Mouse (Mus musculus) forebrain, embryonic 13.5 days (tissue): ENCODE data around the gene Pdzk1. TPM values are rescaled to one million over a fixed set of nuclear protein-coding genes. Genes with fewer than 3 reads are reported as not detected.

ENCODE experiments used
- ATAC-seq: fragments of 200-750 bp; cut with Nextera tagmentation; 2 replicates; pipeline ENCODE4 v1.8.0; 2017
- H3K27ac ChIP-seq: fragments of 300-500 bp; sonication (generic); 2 replicates; pipeline ENCODE4 v1.5.1; 2015; ENCODE audit warnings: inconsistent platforms, mild to moderate bottlenecking, moderate library complexity
- H3K27me3 ChIP-seq: fragments of 300-500 bp; sonication (generic); 2 replicates; pipeline ENCODE4 v1.6.1; 2015; ENCODE audit warnings: mild to moderate bottlenecking, inconsistent platforms
- H3K36me3 ChIP-seq: fragments of 300-500 bp; sonication (generic); 2 replicates; pipeline ENCODE4 v1.6.1; 2015; ENCODE audit warnings: mild to moderate bottlenecking, inconsistent platforms; ENCODE audit not compliant: poor library complexity, severe bottlenecking
- H3K4me1 ChIP-seq: fragments of 300-500 bp; sonication (generic); 2 replicates; pipeline ENCODE4 v1.6.1; 2015; ENCODE audit warnings: inconsistent platforms
- H3K4me2 ChIP-seq: fragments of 300-500 bp; sonication (generic); 2 replicates; pipeline ENCODE4 v1.6.1; 2015; ENCODE audit warnings: inconsistent platforms, mild to moderate bottlenecking, moderate library complexity
- H3K4me3 ChIP-seq: fragments of 300-500 bp; sonication (generic); 2 replicates; pipeline ENCODE4 v1.5.1; 2015; ENCODE audit warnings: mild to moderate bottlenecking, inconsistent platforms
- H3K9ac ChIP-seq: fragments of 300-500 bp; sonication (generic); 2 replicates; pipeline ENCODE4 v1.6.1; 2015; ENCODE audit warnings: mild to moderate bottlenecking, inconsistent platforms
- H3K9me3 ChIP-seq: fragments of 300-500 bp; sonication (generic); replicated peaks from 2 replicates; pipeline ENCODE4 v1.6.1; 2016; ENCODE audit warnings: inconsistent platforms
- WGBS: fragments of 180-500 bp; shearing (Covaris S2); methylation state at CpG from one replicate; pipeline ENCODE4 v1.1.7; 2015; 5-methylcytosine and 5-hydroxymethylcytosine counted together
- polyA plus RNA-seq: library from polyadenylated mRNA; unstranded; fragments of >200 nt; fragmentation: Nextera tagmentation; extraction: Ambion mirVana; gene quantifications from 2 replicates; pipeline ENCODE4 v1.2.1, GENCODE M21; 2015

Gene Pdzk1
- polyA plus RNA-seq, 1 experiment from 2014 or later, result not detected

GRCm38 (mm10) chr3:96845191-96845590, 16.1 kb downstream of the Pdzk1 start:
- Histone ChIP-seq H3K27me3 (no peaks in the 10 kb centered on the region), H3K36me3 (no peaks in the 10 kb centered on the region), H3K4me1 (no peaks in the 10 kb centered on the region), H3K9me3 (no peaks in the 10 kb centered on the region), H3K9ac (no peak overlapping the region), H3K4me3 (no peak overlapping the region), H3K4me2 (no peak overlapping the region), H3K27ac (no peak overlapping the region)
- 91% methylated on average over 6 of the region's 6 CpGs for WGBS
- no peak for ATAC-seq

- Histone ChIP-seq H3K27me3 (no peaks in the 10 kb centered on the region), H3K27ac (no peak overlapping the region), H3K36me3 (no peaks in the 10 kb centered on the region), H3K9me3 (no peaks in the 10 kb centered on the region), H3K9ac (no peak overlapping the region), H3K4me2 (no peak overlapping the region), H3K4me1 (no peaks in the 10 kb centered on the region), H3K4me3 (no peak overlapping the region)
- WGBS, result 93% methylated on average over 9 of the region's 9 CpGs
- no peak for ATAC-seq
These were observed 16.7 kb downstream of the Pdzk1 start for GRCm38 (mm10) chr3:96845806-96846205.

- Histone ChIP-seq H3K27me3 (no peaks in the 10 kb centered on the region), H3K4me2 (no peak overlapping the region), H3K9ac (no peak overlapping the region), H3K9me3 (no peaks in the 10 kb centered on the region), H3K27ac (no peak overlapping the region), H3K4me1 (no peaks in the 10 kb centered on the region), H3K4me3 (no peak overlapping the region), H3K36me3 (no peaks in the 10 kb centered on the region)
- WGBS, result 89% methylated on average over 12 of the region's 12 CpGs
- no peak for ATAC-seq
These were observed 17.9 kb downstream of the Pdzk1 start for GRCm38 (mm10) chr3:96846985-96847384.

GRCm38 (mm10) chr3:96847661-96848060, 18.6 kb downstream of the Pdzk1 start:
- Histone ChIP-seq H3K9me3 (no peaks in the 10 kb centered on the region), H3K27ac (no peak overlapping the region), H3K4me1 (no peaks in the 10 kb centered on the region), H3K4me3 (no peak overlapping the region), H3K36me3 (no peaks in the 10 kb centered on the region), H3K4me2 (no peak overlapping the region), H3K27me3 (no peaks in the 10 kb centered on the region), H3K9ac (no peak overlapping the region)
- WGBS, result 53% methylated on average over 6 of the region's 6 CpGs
- ATAC-seq, result no peak

GRCm38 (mm10) chr3:96848470-96848869, 19.4 kb downstream of the Pdzk1 start:
- WGBS, result 81% methylated on average over 7 of the region's 8 CpGs
- no peaks in the 10 kb centered on the region for H3K36me3 ChIP-seq
- H3K9ac ChIP-seq, result no peak overlapping the region
- no peak overlapping the region for H3K4me3 ChIP-seq
- H3K27ac ChIP-seq, result no peak overlapping the region
- ATAC-seq, result no peak
- no peaks in the 10 kb centered on the region for H3K9me3 ChIP-seq
- no peaks in the 10 kb centered on the region for H3K27me3 ChIP-seq
- H3K4me2 ChIP-seq, result no peak overlapping the region
- H3K4me1 ChIP-seq, result no peaks in the 10 kb centered on the region

GRCm38 (mm10) chr3:96849168-96849727, 20.2 kb downstream of the Pdzk1 start:
- no peaks in the 10 kb centered on the region for H3K4me1 ChIP-seq
- H3K9ac ChIP-seq, result no peak overlapping the region
- no peak overlapping the region for H3K27ac ChIP-seq
- no peaks in the 10 kb centered on the region for H3K36me3 ChIP-seq
- no peaks in the 10 kb centered on the region for H3K9me3 ChIP-seq
- no peaks in the 10 kb centered on the region for H3K27me3 ChIP-seq
- ATAC-seq, result no peak
- no peak overlapping the region for H3K4me2 ChIP-seq
- H3K4me3 ChIP-seq, result no peak overlapping the region
- WGBS, result 100% methylated on average over 2 of the region's 2 CpGs

- ATAC-seq, result no peak
- H3K4me1 ChIP-seq, result no peaks in the 10 kb centered on the region
- no peak overlapping the region for H3K4me2 ChIP-seq
- H3K9me3 ChIP-seq, result no peaks in the 10 kb centered on the region
- H3K4me3 ChIP-seq, result no peak overlapping the region
- 81% methylated on average over 6 of the region's 6 CpGs for WGBS
- no peak overlapping the region for H3K27ac ChIP-seq
- no peak overlapping the region for H3K9ac ChIP-seq
- H3K27me3 ChIP-seq, result no peaks in the 10 kb centered on the region
- H3K36me3 ChIP-seq, result no peaks in the 10 kb centered on the region
These were observed 23.5 kb downstream of the Pdzk1 start for GRCm38 (mm10) chr3:96852561-96852960.

- no peak overlapping the region for H3K9ac ChIP-seq
- no peaks in the 10 kb centered on the region for H3K9me3 ChIP-seq
- no peak for ATAC-seq
- no peak overlapping the region for H3K4me2 ChIP-seq
- no peaks in the 10 kb centered on the region for H3K27me3 ChIP-seq
- no peak overlapping the region for H3K27ac ChIP-seq
- H3K36me3 ChIP-seq, result no peaks in the 10 kb centered on the region
- H3K4me3 ChIP-seq, result no peak overlapping the region
- 92% methylated on average over 4 of the region's 4 CpGs for WGBS
- no peaks in the 10 kb centered on the region for H3K4me1 ChIP-seq
These were observed 25.3 kb downstream of the Pdzk1 start for GRCm38 (mm10) chr3:96854376-96854775.

GRCm38 (mm10) chr3:96855833-96856232, 26.7 kb downstream of the Pdzk1 start:
- H3K27ac ChIP-seq, result no peak overlapping the region
- no peaks in the 10 kb centered on the region for H3K36me3 ChIP-seq
- H3K4me3 ChIP-seq, result no peak overlapping the region
- H3K9ac ChIP-seq, result no peak overlapping the region
- ATAC-seq, result no peak
- no peaks in the 10 kb centered on the region for H3K27me3 ChIP-seq
- WGBS, result 74% methylated on average over 3 of the region's 3 CpGs
- H3K4me2 ChIP-seq, result no peak overlapping the region
- no peaks in the 10 kb centered on the region for H3K4me1 ChIP-seq
- H3K9me3 ChIP-seq, result no peaks in the 10 kb centered on the region

- no peak for ATAC-seq
- Histone ChIP-seq H3K4me2 (no peak overlapping the region), H3K4me3 (no peak overlapping the region), H3K9ac (no peak overlapping the region), H3K27ac (no peak overlapping the region), H3K9me3 (no peaks in the 10 kb centered on the region), H3K27me3 (no peaks in the 10 kb centered on the region), H3K36me3 (no peaks in the 10 kb centered on the region), H3K4me1 (no peaks in the 10 kb centered on the region)
- 95% methylated on average over 5 of the region's 5 CpGs for WGBS
These were observed 31.4 kb downstream of the Pdzk1 start for GRCm38 (mm10) chr3:96860498-96860897.

GRCm38 (mm10) chr3:96867863-96868262, 38.8 kb downstream of the Pdzk1 start:
- ATAC-seq, result no peak
- H3K27me3 ChIP-seq, result no peaks in the 10 kb centered on the region
- WGBS, result 85% methylated on average over 3 of the region's 3 CpGs
- H3K27ac ChIP-seq, result no peak overlapping the region
- no peak overlapping the region for H3K4me3 ChIP-seq
- no peak overlapping the region for H3K9ac ChIP-seq
- H3K4me2 ChIP-seq, result no peak overlapping the region
- H3K4me1 ChIP-seq, result no peaks in the 10 kb centered on the region
- H3K9me3 ChIP-seq, result no peaks in the 10 kb centered on the region
- H3K36me3 ChIP-seq, result peaks cover 52% of the 10 kb centered on the region

- no peak overlapping the region for H3K4me2 ChIP-seq
- H3K27ac ChIP-seq, result no peak overlapping the region
- no peak overlapping the region for H3K4me3 ChIP-seq
- H3K4me1 ChIP-seq, result no peaks in the 10 kb centered on the region
- ATAC-seq, result no peak
- H3K9ac ChIP-seq, result no peak overlapping the region
- H3K27me3 ChIP-seq, result no peaks in the 10 kb centered on the region
- WGBS, result 86% methylated on average over 8 of the region's 8 CpGs
- no peaks in the 10 kb centered on the region for H3K9me3 ChIP-seq
- peaks cover 59% of the 10 kb centered on the region for H3K36me3 ChIP-seq
These were observed 39.5 kb downstream of the Pdzk1 start for GRCm38 (mm10) chr3:96868566-96868965.

GRCm38 (mm10) chr3:96869091-96869490, 40.0 kb downstream of the Pdzk1 start:
- Histone ChIP-seq H3K4me2 (no peak overlapping the region), H3K4me3 (no peak overlapping the region), H3K27ac (no peak overlapping the region), H3K9me3 (no peaks in the 10 kb centered on the region), H3K27me3 (no peaks in the 10 kb centered on the region), H3K36me3 (peaks cover 65% of the 10 kb centered on the region), H3K4me1 (no peaks in the 10 kb centered on the region), H3K9ac (no peak overlapping the region)
- ATAC-seq, result no peak
- 95% methylated on average over 7 of the region's 7 CpGs for WGBS
